Mouse (Mus musculus): ENCODE results near the gene Rsph6a.

DNA sequence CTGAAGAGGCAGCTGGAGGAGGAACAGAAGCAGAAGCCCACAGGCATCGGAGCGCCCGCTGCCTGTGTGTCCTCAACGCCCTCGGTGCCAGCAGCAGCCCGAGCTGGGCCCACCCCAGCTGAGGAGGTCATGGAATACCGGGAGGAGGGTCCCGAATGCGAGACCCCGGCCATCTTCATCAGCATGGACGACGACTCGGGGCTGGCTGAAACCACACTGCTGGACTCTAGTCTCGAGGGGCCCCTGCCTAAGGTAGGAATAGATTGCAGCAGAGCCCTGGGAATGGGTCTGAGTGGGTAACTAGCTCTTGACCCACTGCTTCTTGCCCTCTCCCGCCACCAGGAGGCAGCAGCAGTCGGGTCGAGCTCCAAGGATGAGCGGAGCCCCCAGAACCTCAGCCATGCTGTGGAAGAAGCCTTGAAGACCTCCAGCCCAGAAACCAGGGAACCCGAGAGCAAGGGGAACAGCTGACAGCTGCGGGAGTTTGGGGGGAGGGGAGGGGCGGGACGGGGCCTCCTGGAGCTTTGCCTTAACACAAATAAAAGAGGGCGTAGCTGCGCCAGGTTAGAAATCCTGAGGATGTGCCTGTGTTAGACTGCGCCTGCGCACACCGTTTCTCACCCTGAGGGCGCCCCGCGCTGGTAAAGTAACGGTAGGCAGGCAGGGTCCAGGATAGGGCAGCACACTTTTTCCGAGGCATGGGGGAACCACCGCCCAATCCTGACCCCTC lies at the start of gene Rsph6a:
- TF ChIP-seq CTCF (IDR thresholded peaks at IDR 0.05; ENCODE audit: extremely low read depth, insufficient read depth, insufficient read length, insufficient replicate concordance) (peak; percentile 24; the same call in 1 of the 2 replicates), POLR2A (IDR thresholded peaks at IDR 0.05; ENCODE audit: low read depth, low read length) (no peak)

Data from spleen, adult 2 months (tissue).